Mouse (Mus musculus): ENCODE measurements around the gene Zfp507. TPM values are rescaled to one million over a fixed set of nuclear protein-coding genes. Genes with fewer than 3 reads are reported as not detected.

Gene Zfp507
- total and polyA plus RNA-seq, 2 experiments from 2014 or later = 9.9 to 21.3 TPM

GRCm38 (mm10) chr7:35823906-35824305, 21.1 kb upstream of the Zfp507 start:
- H3K4me2 ChIP-seq (ENCODE audit: low read depth, low read length) = no peak overlapping the region
- H3K4me1 ChIP-seq (ENCODE audit: insufficient read depth, low read length) = no peaks in the 10 kb centered on the region
- WGBS = 71% methylated on average over 12 of the region's 12 CpGs
- ATAC-seq = no peak
- H3K27me3 ChIP-seq (ENCODE audit: insufficient read depth, low read length) = no peaks in the 10 kb centered on the region
- no peak overlapping the region for H3K27ac ChIP-seq
- no peak overlapping the region for H3K9ac ChIP-seq (replicated peaks; ENCODE audit: low read length)
- no peak overlapping the region for H3K4me3 ChIP-seq (ENCODE audit: low read length)
- peak; percentile 62 for TF ChIP-seq CTCF (IDR thresholded peaks at IDR 0.05; ENCODE audit: low read depth)
- no peaks in the 10 kb centered on the region for H3K36me3 ChIP-seq (ENCODE audit: insufficient read depth, low read length)
- H3K9me3 ChIP-seq (ENCODE audit: low read length) = no peaks in the 10 kb centered on the region
- DNase-seq (ENCODE audit: low spot score) = peak; percentile 45

- Histone ChIP-seq H3K4me1 (ENCODE audit: insufficient read depth, low read length) (no peaks in the 10 kb centered on the region), H3K27ac (no peak overlapping the region), H3K27me3 (ENCODE audit: insufficient read depth, low read length) (no peaks in the 10 kb centered on the region), H3K36me3 (ENCODE audit: insufficient read depth, low read length) (no peaks in the 10 kb centered on the region), H3K4me2 (ENCODE audit: low read depth, low read length) (no peak overlapping the region), H3K9ac (replicated peaks; ENCODE audit: low read length) (no peak overlapping the region), H3K9me3 (ENCODE audit: low read length) (no peaks in the 10 kb centered on the region), H3K4me3 (ENCODE audit: low read length) (no peak overlapping the region)
- DNase-seq (ENCODE audit: low spot score) (no peak), ATAC-seq (no peak)
- TF ChIP-seq CTCF (IDR thresholded peaks at IDR 0.05; ENCODE audit: low read depth) = no peak
- 79% methylated on average over 17 of the region's 17 CpGs for WGBS
Measured at GRCm38 (mm10) chr7:35822320-35822719, 19.5 kb upstream of the Zfp507 start.

- Histone ChIP-seq H3K4me3 (ENCODE audit: low read length) (no peak overlapping the region), H3K4me1 (ENCODE audit: insufficient read depth, low read length) (no peaks in the 10 kb centered on the region), H3K36me3 (ENCODE audit: insufficient read depth, low read length) (no peaks in the 10 kb centered on the region), H3K4me2 (ENCODE audit: low read depth, low read length) (no peak overlapping the region), H3K27me3 (ENCODE audit: insufficient read depth, low read length) (no peaks in the 10 kb centered on the region), H3K9ac (replicated peaks; ENCODE audit: low read length) (no peak overlapping the region), H3K9me3 (ENCODE audit: low read length) (no peaks in the 10 kb centered on the region), H3K27ac (no peak overlapping the region)
- no peak for TF ChIP-seq CTCF (IDR thresholded peaks at IDR 0.05; ENCODE audit: low read depth)
- 83% methylated on average over 5 of the region's 5 CpGs for WGBS
- DNase-seq (ENCODE audit: low spot score) (no peak), ATAC-seq (no peak)
Measured at GRCm38 (mm10) chr7:35821357-35821756, 18.6 kb upstream of the Zfp507 start.

- no peak for DNase-seq (ENCODE audit: low spot score)
Measured at GRCm38 (mm10) chr7:35819486-35819885, 16.7 kb upstream of the Zfp507 start.

GRCm38 (mm10) chr7:35814759-35815551, 12.2 kb upstream of the Zfp507 start:
- TF ChIP-seq CTCF (IDR thresholded peaks at IDR 0.05; ENCODE audit: low read depth) = no peak
- DNase-seq (ENCODE audit: low spot score) (no peak), ATAC-seq (no peak)
- Histone ChIP-seq H3K4me1 (ENCODE audit: insufficient read depth, low read length) (no peaks in the 10 kb centered on the region), H3K27ac (no peak overlapping the region), H3K9ac (replicated peaks; ENCODE audit: low read length) (no peak overlapping the region), H3K4me3 (ENCODE audit: low read length) (no peak overlapping the region), H3K27me3 (ENCODE audit: insufficient read depth, low read length) (no peaks in the 10 kb centered on the region), H3K9me3 (ENCODE audit: low read length) (no peaks in the 10 kb centered on the region), H3K36me3 (ENCODE audit: insufficient read depth, low read length) (no peaks in the 10 kb centered on the region), H3K4me2 (ENCODE audit: low read depth, low read length) (no peak overlapping the region)
- 53% methylated on average over 12 of the region's 12 CpGs for WGBS

More at GRCm38 (mm10) chr7:35819486-35819885, 16.7 kb upstream of the Zfp507 start:
- no peak for ATAC-seq
- H3K36me3 ChIP-seq (ENCODE audit: insufficient read depth, low read length) = no peaks in the 10 kb centered on the region
- no peaks in the 10 kb centered on the region for H3K27me3 ChIP-seq (ENCODE audit: insufficient read depth, low read length)
- no peaks in the 10 kb centered on the region for H3K9me3 ChIP-seq (ENCODE audit: low read length)
- no peaks in the 10 kb centered on the region for H3K4me1 ChIP-seq (ENCODE audit: insufficient read depth, low read length)
- no peak for TF ChIP-seq CTCF (IDR thresholded peaks at IDR 0.05; ENCODE audit: low read depth)
- no peak overlapping the region for H3K27ac ChIP-seq
- no peak overlapping the region for H3K9ac ChIP-seq (replicated peaks; ENCODE audit: low read length)
- 74% methylated on average over 4 of the region's 4 CpGs for WGBS
- no peak overlapping the region for H3K4me3 ChIP-seq (ENCODE audit: low read length)
- no peak overlapping the region for H3K4me2 ChIP-seq (ENCODE audit: low read depth, low read length)

- Histone ChIP-seq H3K4me1 (ENCODE audit: insufficient read depth, low read length) (no peaks in the 10 kb centered on the region), H3K27ac (no peak overlapping the region), H3K4me3 (ENCODE audit: low read length) (no peak overlapping the region), H3K9ac (replicated peaks; ENCODE audit: low read length) (no peak overlapping the region), H3K9me3 (ENCODE audit: low read length) (no peaks in the 10 kb centered on the region), H3K36me3 (ENCODE audit: insufficient read depth, low read length) (no peaks in the 10 kb centered on the region), H3K27me3 (ENCODE audit: insufficient read depth, low read length) (no peaks in the 10 kb centered on the region), H3K4me2 (ENCODE audit: low read depth, low read length) (no peak overlapping the region)
- no peak for DNase-seq (ENCODE audit: low spot score)
- 80% methylated on average over 11 of the region's 11 CpGs for WGBS
- ATAC-seq = no peak
- no peak for TF ChIP-seq CTCF (IDR thresholded peaks at IDR 0.05; ENCODE audit: low read depth)
Measured at GRCm38 (mm10) chr7:35813306-35813705, 10.5 kb upstream of the Zfp507 start.

- DNase-seq (ENCODE audit: low spot score) (peak; percentile 25), ATAC-seq (no peak)
Measured at GRCm38 (mm10) chr7:35810736-35811135, 7.9 kb upstream of the Zfp507 start.

More at GRCm38 (mm10) chr7:35810736-35811135, 7.9 kb upstream of the Zfp507 start:
- Histone ChIP-seq H3K9me3 (ENCODE audit: low read length) (no peaks in the 10 kb centered on the region), H3K27me3 (ENCODE audit: insufficient read depth, low read length) (no peaks in the 10 kb centered on the region), H3K4me1 (ENCODE audit: insufficient read depth, low read length) (no peaks in the 10 kb centered on the region), H3K9ac (replicated peaks; ENCODE audit: low read length) (no peak overlapping the region), H3K4me2 (ENCODE audit: low read depth, low read length) (no peak overlapping the region), H3K4me3 (ENCODE audit: low read length) (no peak overlapping the region), H3K36me3 (ENCODE audit: insufficient read depth, low read length) (no peaks in the 10 kb centered on the region), H3K27ac (no peak overlapping the region)
- peak; percentile 61 for TF ChIP-seq CTCF (IDR thresholded peaks at IDR 0.05; ENCODE audit: low read depth)
- WGBS = 47% methylated on average over 8 of the region's 8 CpGs

All from hindbrain, postnatal 0 days (tissue).